Mouse (Mus musculus) cerebellum, adult 18-20 months (tissue): ENCODE data around the gene Adamts6.

Source experiments
- DNase-seq, 2 experiments: peaks; one replicate each; pipeline ENCODE4 v3.0.0; 2021

Adamts6 gene

DNA sequence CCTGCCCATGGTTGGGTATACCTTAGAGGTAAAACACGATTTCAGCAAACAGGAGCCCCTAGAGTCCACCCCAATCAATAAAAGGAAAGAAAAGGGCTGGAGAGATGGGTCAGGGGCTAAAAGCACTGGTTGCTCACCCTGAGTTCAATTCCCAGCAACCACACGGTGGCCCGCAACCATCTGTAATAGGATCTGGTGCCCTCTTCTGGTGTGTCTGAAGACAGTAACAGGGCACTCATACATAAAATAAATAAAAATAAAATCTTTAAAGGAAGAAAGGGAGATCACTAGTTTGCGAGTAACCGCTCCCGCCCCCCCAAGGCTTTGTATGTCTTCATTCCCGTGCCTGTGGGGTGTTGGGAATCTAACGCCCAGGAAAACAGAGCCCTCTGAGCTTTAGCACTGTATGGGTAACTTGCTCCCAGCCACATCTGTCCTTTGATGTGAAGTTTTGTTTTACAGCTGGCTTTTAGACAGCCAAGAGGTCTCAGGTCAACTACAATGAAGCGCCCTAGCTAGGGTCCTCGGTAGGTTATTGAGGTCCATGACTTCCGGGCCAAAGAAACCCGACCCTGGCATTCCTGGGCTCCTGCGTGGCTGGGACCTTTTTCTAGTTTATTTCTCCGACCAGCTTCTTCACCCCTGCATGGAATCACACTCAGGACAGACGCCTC lies 230.1 kb downstream of the Adamts6 start:
- no peak for DNase-seq

DNA sequence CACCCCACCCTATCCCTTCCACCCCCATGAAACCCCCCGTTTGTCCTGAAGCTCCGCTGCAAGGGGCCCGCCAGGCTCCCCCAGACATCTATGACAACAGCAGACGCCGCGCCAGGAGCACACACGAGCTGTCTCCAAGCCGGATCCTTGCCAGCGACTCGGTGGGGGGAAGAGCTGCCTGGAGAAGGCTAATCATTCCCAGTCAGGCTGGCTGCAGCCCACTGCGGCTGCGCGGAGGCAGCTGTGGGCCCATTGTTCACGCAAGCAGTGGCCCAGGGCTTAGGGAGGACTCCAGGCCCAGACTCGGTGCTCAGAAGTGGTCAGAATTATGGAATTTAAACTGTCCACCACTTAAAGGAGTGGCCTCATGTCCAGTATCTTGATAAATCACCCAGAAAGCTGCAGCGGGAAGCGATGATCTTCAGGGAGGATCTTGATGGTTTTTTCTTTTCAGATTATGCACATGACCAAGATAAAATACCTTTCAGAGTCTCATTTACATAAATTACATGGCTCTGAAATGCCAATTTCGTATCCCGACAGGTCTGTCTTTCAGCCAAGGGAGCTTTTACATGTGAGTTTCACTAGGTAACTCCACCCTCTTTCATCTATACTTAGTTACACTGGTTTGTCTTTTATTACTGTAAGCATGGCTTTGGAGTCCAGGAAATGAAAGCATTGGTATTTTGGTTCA lies 230.8 kb downstream of the Adamts6 start:
- peak; percentile 84 to 88 for DNase-seq

DNA sequence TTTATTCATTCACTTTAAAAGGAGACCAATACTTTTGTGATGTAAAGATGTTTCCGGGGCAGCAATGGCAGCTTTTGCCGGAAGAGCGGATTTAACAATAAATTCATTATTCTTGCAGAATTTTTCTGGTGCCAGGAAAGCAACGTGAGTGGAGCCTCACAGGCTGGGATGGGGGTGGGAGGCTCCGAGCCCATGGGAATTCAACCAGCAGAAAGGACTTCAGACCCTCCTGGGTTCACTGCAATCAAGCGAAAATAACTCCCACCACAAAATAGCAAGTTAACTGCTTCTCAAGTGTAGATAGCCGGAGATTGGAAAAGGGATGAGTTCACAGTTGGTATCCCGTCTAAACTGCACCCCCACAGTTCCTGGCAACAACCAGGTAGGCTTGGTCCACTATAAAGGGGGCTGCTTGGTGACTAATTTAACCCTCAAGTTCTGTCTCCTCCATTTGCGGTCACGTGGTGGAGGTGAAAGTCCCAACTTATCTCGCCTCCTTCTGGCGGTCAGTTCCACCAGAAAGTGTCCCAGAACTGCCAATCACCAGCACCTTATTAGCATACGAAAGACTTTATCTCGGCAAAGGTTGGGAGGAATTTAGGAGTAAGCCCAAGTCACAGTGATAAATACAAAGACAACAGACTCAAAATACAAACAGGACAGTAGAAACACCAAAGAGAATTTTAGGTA lies 231.5 kb downstream of the Adamts6 start:
- DNase-seq, result no peak

DNA sequence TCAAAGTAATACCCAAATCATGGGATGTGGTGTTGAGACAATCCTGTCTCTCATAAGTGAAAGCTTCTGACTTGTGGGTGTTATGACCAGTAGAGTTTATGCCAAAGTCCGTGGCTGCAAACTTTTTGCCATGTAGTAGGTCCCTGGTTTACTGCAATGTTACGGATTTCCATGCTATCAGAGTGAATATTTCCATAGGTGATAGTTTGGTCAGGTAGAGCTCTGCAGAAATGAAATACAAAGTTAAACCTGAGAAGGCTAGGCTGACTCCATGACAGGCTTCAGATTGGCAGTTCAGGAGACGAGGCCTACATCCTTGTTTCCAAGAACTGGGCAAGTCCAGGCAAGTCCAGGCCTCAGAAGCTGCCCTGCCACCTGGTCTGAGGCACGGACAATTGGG lies 232.3 kb downstream of the Adamts6 start:
- no peak for DNase-seq

DNA sequence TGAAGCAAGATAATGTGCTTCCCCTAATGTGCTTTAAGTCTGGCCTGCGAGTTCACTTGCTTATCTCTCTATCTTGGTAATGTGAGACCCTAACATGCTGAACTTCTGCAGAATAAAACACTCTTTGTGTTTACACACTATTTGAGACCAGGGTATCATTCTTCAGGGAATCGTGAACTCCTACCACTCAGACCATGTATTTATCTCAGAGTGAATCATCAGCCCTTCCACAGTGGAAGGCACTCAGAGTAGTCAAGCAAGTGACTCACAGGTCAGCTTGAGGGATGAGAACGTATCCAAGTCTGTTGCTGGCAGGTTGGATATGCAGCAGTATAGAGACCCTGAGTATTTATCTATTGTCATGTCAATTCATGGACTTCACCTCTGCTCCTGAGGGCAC lies 232.8 kb downstream of the Adamts6 start:
- no peak for DNase-seq

GRCm38 (mm10) chr13:104521532-104521931 lies 233.9 kb downstream of the Adamts6 start:
- DNase-seq, result no peak

GRCm38 (mm10) chr13:104525656-104526055 lies 238.0 kb downstream of the Adamts6 start:
- no peak for DNase-seq

DNA sequence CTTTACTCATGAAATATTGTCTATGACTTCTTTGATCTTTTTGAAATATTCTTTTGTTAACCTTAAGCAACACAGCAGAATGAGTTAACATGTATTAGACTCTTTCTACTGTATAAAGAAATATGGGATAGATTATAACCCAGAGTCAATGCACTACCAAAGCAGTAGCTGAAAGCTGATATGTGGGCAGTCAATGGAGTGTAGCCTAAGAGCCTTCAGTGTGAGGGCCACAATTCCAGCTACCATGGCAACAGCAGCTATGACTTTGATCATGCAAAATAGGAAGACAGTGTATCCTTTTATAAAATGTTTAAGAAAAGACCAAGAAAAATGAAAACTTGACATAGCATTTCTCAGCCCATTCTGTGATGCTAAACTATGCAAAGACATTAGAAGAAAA lies 241.6 kb downstream of the Adamts6 start:
- no peak for DNase-seq

DNA sequence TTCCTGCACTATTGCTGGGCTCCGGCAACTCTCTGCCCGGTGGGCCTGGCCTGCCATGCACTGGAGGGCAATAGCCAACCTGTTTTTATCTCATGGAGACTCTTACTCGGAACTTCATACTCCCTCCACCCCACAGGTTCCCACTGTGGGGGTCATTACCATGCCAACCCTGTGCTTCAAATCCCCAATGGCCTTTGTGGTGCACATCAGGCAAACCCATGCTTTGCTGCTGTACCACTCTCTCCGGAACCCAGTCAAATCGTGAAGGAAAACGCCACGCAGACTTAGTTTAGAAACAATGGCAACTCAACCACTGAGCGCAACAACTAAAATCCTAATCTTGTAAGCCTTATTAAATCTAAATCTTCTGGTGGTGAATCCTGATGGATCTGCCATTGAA lies 244.2 kb downstream of the Adamts6 start:
- no peak for DNase-seq

DNA sequence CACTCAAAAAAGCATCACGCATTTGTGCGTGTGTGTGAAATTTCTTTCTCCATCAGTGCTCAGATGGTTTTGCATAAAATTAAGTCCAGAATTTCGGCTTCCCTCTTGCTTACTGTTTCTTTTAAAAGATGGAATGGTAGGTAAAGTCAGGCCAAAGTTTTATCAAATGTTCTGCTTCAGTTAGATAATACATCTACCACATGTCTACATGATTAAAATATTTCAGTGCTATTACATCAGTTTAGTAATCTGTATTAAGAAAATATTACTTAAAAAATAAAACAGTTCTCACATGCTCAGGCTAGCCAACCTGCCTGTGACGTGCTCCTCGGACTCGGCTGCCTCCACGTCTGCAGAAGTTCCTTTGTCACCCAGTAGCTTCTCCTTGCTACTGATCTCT lies 245.1 kb downstream of the Adamts6 start:
- no peak for DNase-seq

DNA sequence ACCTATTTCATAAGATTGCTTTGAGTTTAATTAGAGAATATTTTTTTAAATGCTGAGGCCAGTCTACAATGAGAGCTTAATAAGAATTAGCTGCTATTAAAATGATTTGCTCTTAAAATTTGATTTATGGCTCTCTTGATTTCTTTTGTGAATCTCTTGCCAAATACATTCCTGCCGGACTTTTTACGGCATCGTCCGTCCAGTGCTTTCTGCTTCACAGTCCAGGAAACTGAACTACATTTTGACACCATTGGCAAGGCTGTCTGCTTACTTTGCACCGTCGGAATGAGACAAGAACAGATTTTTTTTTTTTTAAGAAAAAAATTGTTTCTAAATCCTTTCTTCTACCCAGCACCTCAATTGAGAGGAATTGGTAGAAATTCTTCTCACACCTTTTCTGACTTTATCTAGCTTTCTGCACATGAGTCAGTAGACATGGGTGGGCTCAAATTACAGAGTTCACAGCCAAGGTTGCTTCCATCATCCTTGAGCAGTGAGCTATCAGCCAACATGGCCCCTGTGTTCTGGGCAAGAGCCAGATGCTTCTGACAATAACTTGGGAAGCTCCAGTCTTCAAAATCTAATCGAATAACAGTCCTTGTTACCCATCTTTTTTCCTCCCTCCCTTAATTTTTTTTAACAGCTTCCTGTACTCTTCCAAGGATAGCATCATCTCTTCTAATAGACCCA lies 246.3 kb downstream of the Adamts6 start:
- DNase-seq, result no peak

DNA sequence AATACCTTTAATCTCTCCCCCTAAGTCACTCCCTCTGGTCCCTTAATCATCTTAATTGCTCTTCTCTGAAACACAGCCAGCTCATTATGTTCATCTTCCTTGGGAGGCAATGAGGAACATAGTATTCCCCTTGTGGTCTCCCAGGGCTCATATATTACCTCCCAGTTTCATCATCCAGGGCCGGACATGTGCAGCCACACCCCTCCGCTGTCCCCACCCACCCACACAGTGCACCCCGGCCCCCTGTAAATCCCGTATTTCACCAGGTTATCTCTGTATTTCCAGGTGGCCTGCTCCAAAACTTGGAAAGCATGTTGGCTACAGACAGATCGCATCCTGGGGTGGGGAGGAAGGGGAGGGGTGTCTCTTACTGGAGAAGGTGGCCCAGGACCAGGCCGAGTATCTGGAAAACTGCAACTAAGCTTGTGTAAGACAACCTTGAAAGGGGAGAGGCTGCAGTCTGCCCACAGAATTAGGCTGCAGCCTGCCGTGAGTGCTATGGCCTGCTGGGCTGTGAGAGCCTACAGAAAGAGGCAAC lies 253.3 kb downstream of the Adamts6 start:
- DNase-seq, result no peak

DNA sequence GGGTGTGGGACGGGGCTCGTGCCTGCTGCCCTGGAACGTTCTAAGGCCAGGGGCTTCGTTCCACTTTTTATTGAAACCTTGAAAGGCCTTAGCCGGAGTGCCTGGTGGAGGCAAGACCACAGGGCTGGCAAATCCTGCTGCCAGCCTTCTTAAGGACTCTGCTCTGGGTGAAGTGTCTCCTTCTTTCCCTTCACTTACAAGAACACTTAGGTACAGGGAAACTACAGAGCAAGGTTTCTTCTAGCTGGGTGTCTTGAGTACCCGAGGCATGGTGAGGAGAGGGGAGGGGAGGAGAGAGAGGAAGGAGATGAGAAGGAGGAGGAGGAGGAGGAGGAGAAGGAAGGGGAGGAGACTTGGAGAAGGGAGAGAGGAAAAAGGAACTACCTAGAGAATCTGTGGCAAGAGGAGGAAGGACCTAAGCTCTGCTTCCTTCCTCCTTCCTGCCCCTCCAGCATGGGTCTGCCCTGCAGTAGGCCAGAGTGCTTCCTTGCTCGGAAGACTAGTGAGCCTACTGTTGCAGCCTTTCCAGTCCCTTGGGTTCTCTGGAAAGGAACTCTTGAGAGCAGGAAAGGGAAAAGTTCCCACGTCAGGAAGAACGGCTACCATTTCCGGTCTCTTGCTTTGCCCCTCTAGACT lies 254.6 kb downstream of the Adamts6 start:
- no peak for DNase-seq

DNA sequence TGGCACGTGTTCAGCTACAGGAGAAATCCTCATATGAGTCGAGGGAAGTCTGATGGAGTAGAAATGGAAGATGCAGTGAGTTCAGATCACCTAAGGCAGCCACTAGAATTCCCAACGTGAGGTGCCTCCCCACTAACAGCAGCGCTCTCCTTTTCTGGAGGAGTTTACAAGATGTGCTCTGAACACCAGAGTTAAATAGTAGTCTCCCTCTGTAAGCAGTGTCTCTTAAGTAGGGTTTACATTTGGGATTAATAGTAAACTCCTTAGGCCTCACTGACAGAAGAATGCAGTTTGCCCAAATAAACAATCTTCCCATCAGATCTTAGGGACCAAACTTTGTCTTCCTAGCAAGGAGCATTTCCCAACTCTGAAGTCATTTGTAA lies 255.1 kb downstream of the Adamts6 start:
- DNase-seq, result no peak
